Mouse (Mus musculus): ENCODE data around the gene Prkch.

GRCm38 (mm10) chr12:73632671-73633244 lies 48.2 kb downstream of the Prkch start:
- TF ChIP-seq CTCF (IDR thresholded peaks at IDR 0.05; ENCODE audit: control insufficient read depth, insufficient read depth, insufficient read length) (no peak), USF1 (IDR thresholded peaks at IDR 0.05; ENCODE audit: low read depth) (no peak)
